Mouse (Mus musculus) spleen, postnatal 10 days (tissue): ENCODE results near the gene Bco2.
A peak's percentile ranks its signal among the peaks of the same experiment; 100 is the strongest.

ENCODE experiments used
- DNase-seq, 2 experiments: peaks; one replicate each; pipeline ENCODE4 v3.0.0; 2021 to 2022; ENCODE audit warnings: low spot score in 2 of 2

Bco2 gene

GRCm38 (mm10) chr9:50561145-50561917 lies 6.3 kb upstream of the Bco2 start, which contains the start of gene Tex12:
TSS of gene Tex12 (minus strand) at chr9:50561325.
- no peak for DNase-seq

- DNase-seq: peak; percentile 16 to 50
Observed at GRCm38 (mm10) chr9:50554241-50555093, 514 bp downstream of the Bco2 start, which contains the start of gene Il18. TSS of gene Il18 (plus strand) at chr9:50554827.

- no peak for DNase-seq
Observed at GRCm38 (mm10) chr9:50553547-50553946, 1.4 kb downstream of the Bco2 start.

GRCm38 (mm10) chr9:50552206-50552605 lies 2.8 kb downstream of the Bco2 start:
- no peak for DNase-seq

- DNase-seq: no peak
Observed at GRCm38 (mm10) chr9:50548936-50549335, 6.0 kb downstream of the Bco2 start.

- peak in 1 of 2 experiments; percentile 40 for DNase-seq
Observed at GRCm38 (mm10) chr9:50547859-50548478, 7.0 kb downstream of the Bco2 start.

GRCm38 (mm10) chr9:50542401-50542800 lies 12.6 kb downstream of the Bco2 start:
- DNase-seq: no peak

GRCm38 (mm10) chr9:50540170-50540569 lies 14.8 kb downstream of the Bco2 start:
- no peak for DNase-seq

- peak in 1 of 2 experiments; percentile 12 for DNase-seq
Observed at GRCm38 (mm10) chr9:50537295-50537694, 17.7 kb downstream of the Bco2 start.

GRCm38 (mm10) chr9:50536603-50537135 lies 18.3 kb downstream of the Bco2 start:
- peak in 1 of 2 experiments; percentile 7 for DNase-seq

- peak in 1 of 2 experiments; percentile 9 for DNase-seq
Observed at GRCm38 (mm10) chr9:50535930-50536329, 19.1 kb downstream of the Bco2 start.

- peak in 1 of 2 experiments; percentile 10 for DNase-seq
Observed at GRCm38 (mm10) chr9:50533791-50534190, 21.2 kb downstream of the Bco2 start.

GRCm38 (mm10) chr9:50533328-50533727 lies 21.7 kb downstream of the Bco2 start:
- DNase-seq: peak in 1 of 2 experiments; percentile 64

GRCm38 (mm10) chr9:50530890-50531289 lies 24.1 kb downstream of the Bco2 start:
- no peak for DNase-seq

GRCm38 (mm10) chr9:50528293-50528892 lies 26.6 kb downstream of the Bco2 start, which contains the start of gene Pts:
TSS of gene Pts (minus strand) at chr9:50528724.
- DNase-seq: peak; percentile 96 to 98

- DNase-seq: peak in 1 of 2 experiments; percentile 45
Observed at GRCm38 (mm10) chr9:50527860-50528259, 27.1 kb downstream of the Bco2 start.

- no peak for DNase-seq
Observed at GRCm38 (mm10) chr9:50525585-50525984, 29.4 kb downstream of the Bco2 start.

GRCm38 (mm10) chr9:50524936-50525335 lies 30.0 kb downstream of the Bco2 start:
- DNase-seq: no peak

GRCm38 (mm10) chr9:50522574-50522973 lies 32.4 kb downstream of the Bco2 start:
- no peak for DNase-seq

- DNase-seq: no peak
Observed at GRCm38 (mm10) chr9:50521562-50521961, 33.4 kb downstream of the Bco2 start.

- no peak for DNase-seq
Observed at GRCm38 (mm10) chr9:50520748-50521147, 34.2 kb downstream of the Bco2 start.
